Mouse (Mus musculus) MEL (cell line): ENCODE measurements around the gene Tmem184b. TPM values are rescaled to one million over a fixed set of nuclear protein-coding genes. Genes with fewer than 3 reads are reported as not detected.

Source experiments
- DNase-seq: peaks from one replicate; pipeline ENCODE4 v3.0.0; 2011; ENCODE audit warnings: low read depth, low spot score
- H3K27ac ChIP-seq: 2 replicates; pipeline ENCODE4 v1.5.1; 2012; ENCODE audit warnings: low read depth, mild to moderate bottlenecking, control low read depth, low read length, moderate library complexity; ENCODE audit not compliant: control insufficient read depth
- H3K27me3 ChIP-seq, 2 experiments: fragments of 150-350 bp in 1 of 2; sonication (generic) in 1 of 2; 2 replicates each; pipeline ENCODE4 v1.6.1; 2012; ENCODE audit warnings: low read length in 2 of 2, mild to moderate bottlenecking in 2 of 2, improper control_type of control experiment in 1 of 2, moderate library complexity in 1 of 2; ENCODE audit not compliant: insufficient read depth in 2 of 2, control insufficient read depth in 1 of 2
- H3K36me3 ChIP-seq, 2 experiments: 2 replicates each; pipeline ENCODE4 v1.6.1; 2012 to 2014; ENCODE audit warnings: low read length in 2 of 2, improper control_type of control experiment in 1 of 2, inconsistent platforms in 1 of 2, mild to moderate bottlenecking in 1 of 2; ENCODE audit not compliant: insufficient read depth in 2 of 2, control insufficient read depth in 1 of 2
- H3K4me1 ChIP-seq, 2 experiments: fragments of 150-350 bp in 1 of 2; sonication (generic) in 1 of 2; 2 replicates each; pipeline ENCODE4 v1.6.1; 2012; ENCODE audit warnings: low read length in 2 of 2, improper control_type of control experiment in 1 of 2, mild to moderate bottlenecking in 1 of 2; ENCODE audit not compliant: insufficient read depth in 2 of 2, control insufficient read depth in 1 of 2
- H3K4me3 ChIP-seq, 2 experiments: fragments of 150-350 bp in 1 of 2; sonication (generic) in 1 of 2; 2 replicates each; pipeline ENCODE4 v1.5.1; 2012; ENCODE audit warnings: low read depth in 2 of 2, low read length in 2 of 2, mild to moderate bottlenecking in 2 of 2, moderate library complexity in 2 of 2, control low read depth in 1 of 2, improper control_type of control experiment in 1 of 2; ENCODE audit not compliant: control insufficient read depth in 1 of 2, insufficient read depth in 1 of 2
- H3K79me2 ChIP-seq: 2 replicates; pipeline ENCODE4 v1.6.1; 2012; ENCODE audit warnings: mild to moderate bottlenecking, low read length, moderate library complexity; ENCODE audit not compliant: control insufficient read depth, poor library complexity, insufficient read depth
- H3K9ac ChIP-seq: 2 replicates; pipeline ENCODE4 v1.6.1; 2012; ENCODE audit warnings: low read depth, mild to moderate bottlenecking, control low read depth, low read length, moderate library complexity; ENCODE audit not compliant: control insufficient read depth, poor library complexity, severe bottlenecking
- H3K9me3 ChIP-seq: fragments of 150-350 bp; sonication (generic); replicated peaks from 2 replicates; pipeline ENCODE4 v1.6.1; 2012; ENCODE audit warnings: mild to moderate bottlenecking, low read length, improper control_type of control experiment, moderate library complexity; ENCODE audit not compliant: insufficient read depth
- CHD2 ChIP-seq: IDR thresholded peaks from 2 replicates; pipeline ENCODE4 v1.6.1; 2011; ENCODE audit warnings: low read length, improper control_type of control experiment
- CTCF ChIP-seq, 3 experiments: IDR thresholded peaks in 2 of 3; conservative IDR thresholded peaks in 1 of 3; 2 replicates each; pipeline ENCODE4 v1.5.1; 2011 to 2012; ENCODE audit warnings: low read length in 3 of 3, low read depth in 2 of 3, mild to moderate bottlenecking in 2 of 3, improper control_type of control experiment in 1 of 3, inconsistent platforms in 1 of 3, mixed read lengths in 1 of 3, moderate library complexity in 1 of 3; ENCODE audit not compliant: control insufficient read depth in 1 of 3, insufficient read depth in 1 of 3, poor library complexity in 1 of 3, severe bottlenecking in 1 of 3
- E2F4 ChIP-seq: IDR thresholded peaks from 2 replicates; pipeline ENCODE4 v1.6.1; 2011; ENCODE audit warnings: low read depth, low read length, improper control_type of control experiment, borderline replicate concordance
- ELF1 ChIP-seq: IDR thresholded peaks from 2 replicates; pipeline ENCODE4 v1.6.1; 2014; ENCODE audit warnings: low read depth, mild to moderate bottlenecking, inconsistent platforms, low read length, improper control_type of control experiment, moderate library complexity
- EP300 ChIP-seq, 2 experiments: IDR thresholded peaks; 2 replicates each; pipeline ENCODE4 v1.6.1; 2011; ENCODE audit warnings: improper control_type of control experiment in 2 of 2, low read length in 2 of 2, low read depth in 1 of 2, mild to moderate bottlenecking in 1 of 2
- ETS1 ChIP-seq: IDR thresholded peaks from 2 replicates; pipeline ENCODE4 v1.6.1; 2012; ENCODE audit warnings: low read depth, mild to moderate bottlenecking, inconsistent platforms, low read length, improper control_type of control experiment, moderate library complexity
- GABPA ChIP-seq: IDR thresholded peaks from 2 replicates; pipeline ENCODE4 v1.6.1; 2012; ENCODE audit warnings: low read depth, mild to moderate bottlenecking, inconsistent platforms, low read length, improper control_type of control experiment, moderate library complexity
- JUND ChIP-seq: IDR thresholded peaks from 2 replicates; pipeline ENCODE4 v1.6.1; 2011; ENCODE audit warnings: low read depth, mild to moderate bottlenecking, improper control_type of control experiment, low read length
- KAT2A ChIP-seq: conservative IDR thresholded peaks from 2 replicates; pipeline ENCODE4 v1.6.1; 2012; ENCODE audit warnings: low read depth, low read length, improper control_type of control experiment, inconsistent platforms
- MAFK ChIP-seq: IDR thresholded peaks from 2 replicates; pipeline ENCODE4 v1.6.1; 2011; ENCODE audit warnings: low read depth, mild to moderate bottlenecking, low read length, improper control_type of control experiment, borderline replicate concordance
- MAX ChIP-seq: IDR thresholded peaks from 2 replicates; pipeline ENCODE4 v1.6.1; 2011; ENCODE audit warnings: low read length, improper control_type of control experiment
- MAZ ChIP-seq: IDR thresholded peaks from 2 replicates; pipeline ENCODE4 v1.6.1; 2012; ENCODE audit warnings: low read depth, mild to moderate bottlenecking, inconsistent platforms, low read length, improper control_type of control experiment
- MEF2A ChIP-seq: IDR thresholded peaks from 2 replicates; pipeline ENCODE4 v1.6.1; 2014; ENCODE audit warnings: low read depth, mild to moderate bottlenecking, inconsistent platforms, low read length, improper control_type of control experiment; ENCODE audit not compliant: poor library complexity, insufficient replicate concordance, severe bottlenecking; ENCODE audit errors: extremely low read depth
- MXI1 ChIP-seq: IDR thresholded peaks from 2 replicates; pipeline ENCODE4 v1.6.1; 2011; ENCODE audit warnings: mild to moderate bottlenecking, low read depth, low read length, improper control_type of control experiment
- MYB ChIP-seq: IDR thresholded peaks from 2 replicates; pipeline ENCODE4 v1.6.1; 2011; ENCODE audit warnings: mild to moderate bottlenecking, low read depth, low read length, improper control_type of control experiment
- NELFE ChIP-seq: IDR thresholded peaks from 2 replicates; pipeline ENCODE4 v1.6.1; 2011; ENCODE audit warnings: low read depth, low read length, improper control_type of control experiment
- NRF1 ChIP-seq: IDR thresholded peaks from 2 replicates; pipeline ENCODE4 v1.6.1; 2014; ENCODE audit warnings: low read depth, mild to moderate bottlenecking, inconsistent platforms, low read length, improper control_type of control experiment, moderate library complexity; ENCODE audit not compliant: poor library complexity, insufficient read depth, severe bottlenecking
- POLR2AphosphoS2 ChIP-seq: IDR thresholded peaks from 2 replicates; pipeline ENCODE4 v1.6.1; 2011; ENCODE audit warnings: low read length, improper control_type of control experiment
- POLR2AphosphoS5 ChIP-seq: IDR thresholded peaks from 2 replicates; pipeline ENCODE4 v1.6.1; 2012; ENCODE audit warnings: low read depth, borderline replicate concordance, mild to moderate bottlenecking, inconsistent platforms, low read length, moderate library complexity, mixed read lengths
- RCOR1 ChIP-seq: IDR thresholded peaks from 2 replicates; pipeline ENCODE4 v1.6.1; 2012; ENCODE audit warnings: low read depth, mild to moderate bottlenecking, inconsistent platforms, low read length, improper control_type of control experiment
- SIN3A ChIP-seq: IDR thresholded peaks from 2 replicates; pipeline ENCODE4 v1.6.1; 2012; ENCODE audit warnings: low read length, improper control_type of control experiment, inconsistent platforms
- TBP ChIP-seq: IDR thresholded peaks from 2 replicates; pipeline ENCODE4 v1.8.0; 2011; ENCODE audit warnings: low read depth, low read length, improper control_type of control experiment
- TCF12 ChIP-seq: IDR thresholded peaks from 2 replicates; pipeline ENCODE4 v1.6.1; 2014; ENCODE audit warnings: low read depth, mild to moderate bottlenecking, inconsistent platforms, low read length, improper control_type of control experiment, moderate library complexity
- UBTF ChIP-seq: IDR thresholded peaks from 2 replicates; pipeline ENCODE4 v1.6.1; 2012; ENCODE audit warnings: low read depth, mild to moderate bottlenecking, inconsistent platforms, low read length, improper control_type of control experiment, moderate library complexity, borderline replicate concordance; ENCODE audit not compliant: insufficient read depth
- USF1 ChIP-seq: IDR thresholded peaks from 2 replicates; pipeline ENCODE4 v1.6.1; 2014; ENCODE audit warnings: low read depth, mild to moderate bottlenecking, inconsistent platforms, low read length, improper control_type of control experiment, moderate library complexity
- USF2 ChIP-seq, 2 experiments: IDR thresholded peaks; 2 replicates each; pipeline ENCODE4 v1.6.1; 2011 to 2012; ENCODE audit warnings: improper control_type of control experiment in 2 of 2, low read length in 2 of 2, borderline replicate concordance in 1 of 2, inconsistent platforms in 1 of 2, low read depth in 1 of 2, mild to moderate bottlenecking in 1 of 2; ENCODE audit not compliant: insufficient read depth in 1 of 2
- ZC3H11A ChIP-seq: IDR thresholded peaks from 2 replicates; pipeline ENCODE4 v1.6.1; 2012; ENCODE audit warnings: low read depth, mild to moderate bottlenecking, inconsistent platforms, low read length, improper control_type of control experiment
- ZKSCAN1 ChIP-seq: IDR thresholded peaks from 2 replicates; pipeline ENCODE4 v1.6.1; 2012; ENCODE audit warnings: low read depth, mild to moderate bottlenecking, inconsistent platforms, low read length, improper control_type of control experiment, moderate library complexity
- ZMIZ1 ChIP-seq: IDR thresholded peaks from 2 replicates; pipeline ENCODE4 v1.6.1; 2012; ENCODE audit warnings: low read depth, mild to moderate bottlenecking, inconsistent platforms, low read length, improper control_type of control experiment, moderate library complexity
- polyA plus RNA-seq, 2 experiments: library from polyadenylated mRNA; stranded (reverse) in 1 of 2; unstranded in 1 of 2; fragments of >175 nt in 1 of 2; fragments of >200 nt in 1 of 2; gene quantifications; 2 replicates each; pipeline versions ENCODE4 v1.2.1 to v1.2.4; 2012; ENCODE audit warnings: low replicate concordance in 2 of 2, low read depth in 1 of 2; ENCODE audit not compliant: insufficient read length in 2 of 2, insufficient read depth in 1 of 2, missing spikeins in 1 of 2
- total RNA-seq: library from RNA; depleted of rRNA; stranded (reverse); fragments of 300-350 nt; gene quantifications from 2 replicates; pipeline ENCODE4 v1.2.3, GENCODE M21; 2012

Gene Tmem184b
- total and polyA plus RNA-seq, 3 experiments = 7.5 to 28.4 TPM; not detected in 1

- TF ChIP-seq POLR2AphosphoS5 = no peak
- TF ChIP-seq EP300 (IDR thresholded peaks at IDR 0.05; ENCODE audit: low read depth in 1 of 2, low read length in 2 of 2) = no peak
- TF ChIP-seq ZC3H11A = no peak
- no peak for TF ChIP-seq MAX
- no peak for TF ChIP-seq ZMIZ1
- no peak for TF ChIP-seq TBP
- TF ChIP-seq USF2 (IDR thresholded peaks at IDR 0.05; ENCODE audit: borderline replicate concordance in 1 of 2, insufficient read depth in 1 of 2, low read depth in 1 of 2, low read length in 2 of 2) = no peak
- no peak for TF ChIP-seq NRF1
- no peak for TF ChIP-seq RCOR1
- no peak for TF ChIP-seq JUND
- TF ChIP-seq ZKSCAN1 = no peak; the same call in 1 of the 2 replicates
- 0 out of 2 replicates have a peak, but pooled peaks have one; percentile 22 for TF ChIP-seq CHD2
- no peak for TF ChIP-seq ETS1
These were observed 80.2 kb downstream of the Tmem184b start (continued) for GRCm38 (mm10) chr15:79322991-79323790.

DNA sequence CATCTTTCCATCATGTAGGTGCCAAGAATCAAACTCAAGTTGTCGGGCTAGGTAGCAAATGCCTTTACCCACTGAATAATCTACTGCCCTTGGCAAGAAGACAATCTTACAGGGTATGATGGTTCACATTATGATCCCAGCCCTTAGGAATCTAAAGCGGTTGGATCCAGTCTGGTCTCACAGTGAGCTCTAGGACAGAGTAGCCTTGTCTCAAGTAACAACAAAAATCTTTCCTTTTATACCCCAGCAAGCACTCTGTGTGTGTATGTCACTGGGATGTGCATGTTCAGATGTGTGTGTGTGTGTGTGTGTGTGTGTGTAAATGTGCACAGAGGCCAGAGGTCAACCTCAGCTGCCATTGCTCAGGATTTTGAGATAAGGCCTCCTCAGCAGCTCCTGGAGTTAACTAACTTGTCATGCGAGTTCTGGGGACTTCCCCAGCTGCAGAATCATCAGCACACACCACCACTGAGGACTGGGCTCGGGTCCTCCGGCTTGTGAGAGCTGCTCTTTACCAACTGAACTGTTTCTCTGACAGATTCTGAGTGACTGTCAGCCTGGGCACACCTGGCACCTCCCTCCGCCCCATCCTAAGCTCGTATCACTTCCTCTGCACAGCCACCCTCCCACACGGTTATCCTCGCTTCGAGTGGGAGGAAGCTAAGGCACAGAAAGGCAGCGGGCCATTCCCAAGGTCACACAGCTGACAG, 80.9 kb downstream of the Tmem184b start:
- H3K9me3 ChIP-seq = no peaks in the 10 kb centered on the region
- H3K9ac ChIP-seq = peak overlapping the region; percentile 28
- peaks cover 23% of the 10 kb centered on the region for H3K79me2 ChIP-seq
- peaks cover 23 to 36% of the 10 kb centered on the region in 2 experiments for H3K4me1 ChIP-seq
- H3K27ac ChIP-seq = peak overlapping the region; percentile 62
- peaks cover 0 to 38% of the 10 kb centered on the region in 2 experiments; a peak in 2 of 4 replicates for H3K36me3 ChIP-seq
- H3K27me3 ChIP-seq = no peaks in the 10 kb centered on the region
- peak overlapping the region; percentile 12 to 29; a peak in 3 of 4 replicates for H3K4me3 ChIP-seq
- peak; percentile 54 for DNase-seq
- peak in 1 of 2 experiments; percentile 52; a peak in 2 of 4 replicates for TF ChIP-seq EP300 (IDR thresholded peaks at IDR 0.05; ENCODE audit: low read depth in 1 of 2, low read length in 2 of 2)
- TF ChIP-seq ELF1 = no peak
- TF ChIP-seq ZC3H11A = no peak
- no peak for TF ChIP-seq E2F4
- no peak for TF ChIP-seq MXI1
- no peak for TF ChIP-seq MAFK
- peak; percentile 19 for TF ChIP-seq SIN3A
- no peak for TF ChIP-seq POLR2AphosphoS5
- no peak for TF ChIP-seq TBP
- TF ChIP-seq MAZ = no peak
- no peak for TF ChIP-seq MYB
- TF ChIP-seq CTCF (IDR thresholded peaks at IDR 0.05 in 2 of 3, conservative IDR thresholded peaks at IDR 0.05 in 1 of 3; ENCODE audit: control insufficient read depth in 1 of 3, insufficient read depth in 1 of 3, low read depth in 2 of 3, low read length in 3 of 3, poor library complexity in 1 of 3, severe bottlenecking in 1 of 3) = no peak
- TF ChIP-seq GABPA = no peak
- no peak for TF ChIP-seq CHD2
- TF ChIP-seq ZKSCAN1 = no peak
- no peak for TF ChIP-seq TCF12
- no peak for TF ChIP-seq USF1
- 0 out of 2 replicates have a peak, but pooled peaks have one; percentile 3 for TF ChIP-seq NELFE
- no peak for TF ChIP-seq POLR2AphosphoS2
- no peak for TF ChIP-seq MEF2A
- TF ChIP-seq KAT2A = no peak
- TF ChIP-seq ETS1 = no peak
- no peak for TF ChIP-seq NRF1
- TF ChIP-seq MAX = peak; percentile 33; the same call in 1 of the 2 replicates
- no peak for TF ChIP-seq UBTF
